Mouse (Mus musculus): ENCODE data around the gene Hoxd12. TPM values are rescaled to one million over a fixed set of nuclear protein-coding genes. Genes with fewer than 3 reads are reported as not detected.

The Hoxd12 gene
- polyA plus RNA-seq, 1 experiment from 2014 or later, result 1.1 TPM

DNA sequence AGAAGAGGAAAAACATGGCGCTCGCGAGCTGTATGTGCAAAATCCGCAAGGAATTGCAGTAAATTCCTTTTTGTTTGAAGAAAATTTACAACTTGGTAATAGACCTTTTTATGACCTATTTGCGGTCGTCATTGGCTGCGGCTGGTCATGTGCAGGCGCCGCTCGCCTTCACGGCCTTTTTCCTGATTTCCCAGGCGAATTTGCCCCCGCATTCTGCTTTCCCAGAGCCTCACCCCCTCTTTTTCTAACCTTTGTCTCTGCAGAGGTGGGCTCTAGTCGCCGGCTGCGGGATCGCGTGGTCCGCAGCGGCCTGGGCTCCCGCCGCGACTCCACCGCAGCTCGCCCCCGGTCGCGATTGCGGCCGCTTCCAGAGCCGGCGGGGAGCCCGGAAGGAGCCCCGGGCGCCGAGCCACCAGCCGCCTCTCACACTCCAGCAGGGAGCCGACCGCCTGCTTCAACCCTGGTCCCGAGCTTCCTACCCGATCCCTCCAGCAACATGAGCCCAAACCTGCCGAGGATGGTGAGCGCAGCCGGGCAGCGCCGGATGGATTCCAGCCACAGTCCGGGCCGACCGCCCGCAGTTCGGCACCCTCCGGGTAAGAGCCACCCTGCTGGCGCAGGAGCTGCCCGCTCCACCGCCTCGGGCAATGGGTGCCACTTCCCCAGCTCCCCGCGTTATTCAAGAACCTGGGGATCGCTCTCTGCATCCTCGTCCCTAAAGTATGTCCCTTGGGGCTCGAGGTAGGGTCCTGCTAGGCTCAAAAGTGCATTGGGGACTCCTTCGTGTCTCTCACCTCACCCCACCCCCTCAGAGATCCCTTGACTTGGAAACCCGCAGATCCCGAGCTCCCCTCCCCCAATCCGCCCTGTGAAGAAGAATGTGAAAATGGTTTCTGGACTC, 37.2 kb downstream of the Hoxd12 start, which contains the start of the genes Hoxd3 and Hoxd4:
TSS of gene Hoxd3 (plus strand) at position 207 of the 901 bp plus-strand sequence.
TSS of gene Hoxd4 (plus strand) at position 209 of the 901 bp plus-strand sequence.
- Histone ChIP-seq H3K36me3 (no peaks in the 10 kb centered on the region), H3K4me2 (replicated peaks) (peak within 1 kb of the TSS; percentile 73), H3K9me3 (no peaks in the 10 kb centered on the region), H3K27me3 (replicated peaks) (peaks cover 52% of the 10 kb centered on the region), H3K4me3 (replicated peaks) (peak within 1 kb of the TSS; percentile 48), H3K27ac (peak within 1 kb of the TSS; percentile 74), H3K4me1 (replicated peaks) (no peaks in the 10 kb centered on the region; the same call in 1 of the 2 replicates), H3K9ac (peak within 1 kb of the TSS; percentile 66)
- WGBS, result under 1% methylated on average over 65 of the region's 65 CpGs
- ATAC-seq, result peak; percentile 53

DNA sequence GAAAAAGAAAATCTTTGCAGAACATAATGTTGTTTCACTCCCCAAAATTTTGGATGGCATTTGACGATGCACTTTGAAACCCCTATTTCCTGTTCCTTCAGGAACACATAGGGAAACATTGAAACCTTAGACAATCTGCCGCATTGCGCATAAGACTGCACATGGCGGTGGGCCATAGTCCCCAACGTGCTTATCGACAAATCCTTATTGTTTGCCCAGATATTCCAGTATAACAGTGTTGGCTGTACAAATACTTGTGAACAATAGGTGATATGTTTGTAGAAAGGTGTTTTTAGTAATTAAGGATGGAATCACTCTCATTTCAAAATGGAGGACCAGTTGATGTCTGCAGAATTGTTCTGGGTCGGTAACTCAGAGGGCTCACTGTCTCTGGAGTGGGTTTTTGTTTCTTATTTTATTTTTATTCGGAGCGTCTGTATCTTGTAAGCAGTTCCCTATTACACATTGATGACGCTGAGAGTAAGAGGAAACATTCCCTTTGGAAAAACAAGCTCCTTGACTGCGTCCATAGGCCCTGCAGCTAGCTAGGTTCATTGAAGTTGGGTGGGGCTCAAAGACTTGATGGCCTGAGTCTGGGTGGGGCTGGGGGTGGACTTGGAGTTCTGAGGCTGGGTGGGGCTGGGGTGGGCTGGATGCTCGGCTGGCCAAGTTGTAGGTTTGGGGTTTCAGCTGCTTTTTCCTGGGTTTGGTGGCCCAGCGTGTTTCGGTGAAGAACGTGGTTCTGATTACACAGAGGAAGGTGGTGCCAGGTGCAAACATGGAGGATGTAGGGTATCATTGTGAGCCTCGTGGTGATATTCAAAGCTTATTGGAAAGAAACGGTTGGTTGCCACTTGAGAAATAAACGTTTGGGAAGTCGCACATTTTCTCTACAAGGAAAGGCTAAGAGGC, 38.7 kb downstream of the Hoxd12 start:
- peak overlapping the region; percentile 11; the same call in 1 of the 2 replicates for H3K4me3 ChIP-seq (replicated peaks)
- peaks cover 44% of the 10 kb centered on the region for H3K27me3 ChIP-seq (replicated peaks)
- no peak overlapping the region for H3K9ac ChIP-seq
- H3K9me3 ChIP-seq, result no peaks in the 10 kb centered on the region
- H3K4me2 ChIP-seq (replicated peaks), result peak overlapping the region; percentile 73
- no peaks in the 10 kb centered on the region for H3K36me3 ChIP-seq
- no peak overlapping the region for H3K27ac ChIP-seq
- WGBS, result 16% methylated on average over 19 of the region's 19 CpGs
- no peak for ATAC-seq
- no peaks in the 10 kb centered on the region; the same call in 1 of the 2 replicates for H3K4me1 ChIP-seq (replicated peaks)

GRCm38 (mm10) chr2:74714156-74714789, 39.5 kb downstream of the Hoxd12 start:
- Histone ChIP-seq H3K4me3 (replicated peaks) (no peak overlapping the region), H3K4me2 (replicated peaks) (peak overlapping the region; percentile 73), H3K27ac (0 out of 2 replicates have a peak overlapping the region, but pooled peaks have one; percentile 9), H3K4me1 (replicated peaks) (no peaks in the 10 kb centered on the region; the same call in 1 of the 2 replicates), H3K36me3 (no peaks in the 10 kb centered on the region), H3K9ac (no peak overlapping the region), H3K9me3 (no peaks in the 10 kb centered on the region), H3K27me3 (replicated peaks) (peaks cover 39% of the 10 kb centered on the region)
- WGBS, result 22% methylated on average over 18 of the region's 18 CpGs
- no peak for ATAC-seq

DNA sequence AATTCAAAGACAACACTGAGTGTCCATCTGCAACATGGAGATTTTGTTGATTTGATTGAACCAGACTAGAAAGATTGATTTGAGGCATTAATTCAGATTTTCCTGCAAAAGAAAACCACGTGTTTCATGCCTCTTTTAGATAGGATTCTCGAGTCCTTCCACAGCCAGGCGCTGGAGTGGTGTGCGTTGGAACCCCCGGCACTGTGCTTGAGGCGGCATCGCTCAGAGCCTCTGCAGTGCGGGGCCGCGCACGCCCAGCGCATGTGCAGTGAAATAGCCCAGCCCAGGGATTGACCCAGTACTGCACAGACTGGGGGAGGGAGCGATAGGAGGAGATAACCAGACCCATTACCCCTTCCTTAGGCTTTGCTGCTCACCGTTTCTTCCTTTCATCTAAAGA, 40.1 kb downstream of the Hoxd12 start:
- Histone ChIP-seq H3K27me3 (replicated peaks) (peaks cover 38% of the 10 kb centered on the region), H3K4me1 (replicated peaks) (no peaks in the 10 kb centered on the region; the same call in 1 of the 2 replicates), H3K36me3 (no peaks in the 10 kb centered on the region), H3K4me3 (replicated peaks) (peak overlapping the region; percentile 14; the same call in 1 of the 2 replicates), H3K9me3 (no peaks in the 10 kb centered on the region), H3K9ac (no peak overlapping the region), H3K4me2 (replicated peaks) (peak overlapping the region; percentile 73), H3K27ac (no peak overlapping the region; the same call in 1 of the 2 replicates)
- ATAC-seq, result peak; percentile 52
- 4% methylated on average over 14 of the region's 14 CpGs for WGBS

- Histone ChIP-seq H3K36me3 (no peaks in the 10 kb centered on the region), H3K4me1 (replicated peaks) (no peaks in the 10 kb centered on the region; the same call in 1 of the 2 replicates), H3K27me3 (replicated peaks) (peaks cover 33% of the 10 kb centered on the region), H3K9me3 (no peaks in the 10 kb centered on the region), H3K4me3 (replicated peaks) (peak overlapping the region; percentile 25), H3K4me2 (replicated peaks) (peak overlapping the region; percentile 73), H3K27ac (no peak overlapping the region), H3K9ac (no peak overlapping the region)
- peak; percentile 75 for ATAC-seq
- 4% methylated on average over 26 of the region's 26 CpGs for WGBS
These were observed 40.9 kb downstream of the Hoxd12 start for GRCm38 (mm10) chr2:74715504-74716241.

DNA sequence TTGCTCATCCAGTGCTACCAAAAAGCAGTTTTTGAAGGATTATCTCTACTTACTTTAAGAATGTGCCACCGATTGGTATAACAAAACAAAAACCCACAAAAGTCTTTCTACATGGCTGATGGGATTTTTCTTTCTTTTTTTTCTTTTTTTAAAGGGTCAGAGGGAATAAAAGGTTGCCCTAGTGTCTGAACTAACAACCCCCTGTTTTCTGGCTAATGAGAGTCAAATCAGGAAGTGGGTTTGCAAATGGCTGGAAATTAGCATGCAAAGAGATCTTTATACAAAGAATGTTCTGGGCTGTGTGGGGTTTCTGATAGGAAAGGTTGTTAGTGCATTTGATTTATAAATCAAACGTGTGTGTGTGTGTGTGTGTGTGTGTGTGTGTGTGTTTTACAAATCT, 45.6 kb downstream of the Hoxd12 start:
- no peak overlapping the region for H3K27ac ChIP-seq
- peaks cover 16% of the 10 kb centered on the region for H3K4me1 ChIP-seq (replicated peaks)
- H3K4me2 ChIP-seq (replicated peaks), result no peak overlapping the region
- H3K4me3 ChIP-seq (replicated peaks), result no peak overlapping the region
- no peak overlapping the region for H3K9ac ChIP-seq
- no peaks in the 10 kb centered on the region for H3K36me3 ChIP-seq
- no peak for ATAC-seq
- 39% methylated on average over 2 of the region's 2 CpGs for WGBS
- no peaks in the 10 kb centered on the region for H3K9me3 ChIP-seq
- H3K27me3 ChIP-seq (replicated peaks), result peaks cover 45% of the 10 kb centered on the region

DNA sequence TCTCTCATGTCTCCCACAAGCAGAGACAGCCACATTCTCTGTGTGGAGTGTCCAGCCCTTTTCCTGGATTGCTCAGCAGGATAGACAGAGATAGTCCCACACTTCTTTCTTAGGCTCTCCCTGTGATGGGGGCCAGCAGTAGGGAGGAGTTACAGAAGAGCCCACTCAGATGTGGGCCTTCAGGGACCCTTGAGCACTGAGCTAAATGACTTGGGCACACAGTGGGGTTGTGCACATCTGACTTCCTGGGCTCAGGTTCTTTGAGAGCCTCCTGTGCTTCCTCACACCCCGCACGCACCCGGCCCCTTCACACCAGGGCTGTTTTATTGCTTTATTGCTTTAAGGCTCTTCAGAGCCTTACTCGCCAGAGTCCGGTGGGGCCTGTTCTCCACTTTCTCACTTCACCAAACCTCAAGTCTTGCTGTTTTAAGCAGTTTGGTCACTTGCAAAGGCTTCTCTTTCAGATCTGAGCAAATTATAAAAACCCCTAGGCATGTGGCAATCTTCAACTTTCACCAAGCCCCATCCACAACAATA, 46.2 kb downstream of the Hoxd12 start:
- H3K9me3 ChIP-seq, result no peaks in the 10 kb centered on the region
- H3K27me3 ChIP-seq (replicated peaks), result peaks cover 50% of the 10 kb centered on the region
- peak overlapping the region; percentile 10; the same call in 1 of the 2 replicates for H3K4me2 ChIP-seq (replicated peaks)
- H3K27ac ChIP-seq, result no peak overlapping the region
- ATAC-seq, result peak; percentile 74
- peaks cover 16% of the 10 kb centered on the region for H3K4me1 ChIP-seq (replicated peaks)
- H3K4me3 ChIP-seq (replicated peaks), result no peak overlapping the region
- WGBS, result 27% methylated on average over 5 of the region's 5 CpGs
- H3K9ac ChIP-seq, result no peak overlapping the region
- H3K36me3 ChIP-seq, result no peaks in the 10 kb centered on the region

GRCm38 (mm10) chr2:74721882-74722281, 47.1 kb downstream of the Hoxd12 start:
- no peak overlapping the region for H3K9ac ChIP-seq
- peak; percentile 26; the same call in 1 of the 2 replicates for ATAC-seq
- 10% methylated on average over 6 of the region's 6 CpGs for WGBS
- no peaks in the 10 kb centered on the region for H3K9me3 ChIP-seq
- H3K36me3 ChIP-seq, result no peaks in the 10 kb centered on the region
- H3K4me1 ChIP-seq (replicated peaks), result peaks cover 16% of the 10 kb centered on the region
- H3K27me3 ChIP-seq (replicated peaks), result peaks cover 53% of the 10 kb centered on the region
- H3K4me3 ChIP-seq (replicated peaks), result no peak overlapping the region
- H3K27ac ChIP-seq, result no peak overlapping the region
- H3K4me2 ChIP-seq (replicated peaks), result peak overlapping the region; percentile 24; the same call in 1 of the 2 replicates

GRCm38 (mm10) chr2:74722949-74723348, 48.1 kb downstream of the Hoxd12 start:
- Histone ChIP-seq H3K4me3 (replicated peaks) (no peak overlapping the region), H3K9me3 (no peaks in the 10 kb centered on the region)
- 48% methylated on average over 8 of the region's 8 CpGs for WGBS

GRCm38 (mm10) chr2:74724244-74725015, 49.6 kb downstream of the Hoxd12 start:
- Histone ChIP-seq H3K9me3 (no peaks in the 10 kb centered on the region), H3K27me3 (replicated peaks) (peaks cover 69% of the 10 kb centered on the region), H3K27ac (no peak overlapping the region), H3K4me1 (replicated peaks) (peaks cover 22% of the 10 kb centered on the region), H3K9ac (no peak overlapping the region), H3K36me3 (no peaks in the 10 kb centered on the region), H3K4me3 (replicated peaks) (no peak overlapping the region), H3K4me2 (replicated peaks) (0 out of 2 replicates have a peak overlapping the region, but pooled peaks have one; percentile 23)
- peak; percentile 43 for ATAC-seq
- WGBS, result 53% methylated on average over 7 of the region's 7 CpGs

More at GRCm38 (mm10) chr2:74722949-74723348, 48.1 kb downstream of the Hoxd12 start:
- Histone ChIP-seq H3K27ac (no peak overlapping the region), H3K4me1 (replicated peaks) (peaks cover 22% of the 10 kb centered on the region), H3K9ac (no peak overlapping the region), H3K4me2 (replicated peaks) (peak overlapping the region; percentile 33), H3K36me3 (no peaks in the 10 kb centered on the region), H3K27me3 (replicated peaks) (peaks cover 64% of the 10 kb centered on the region)
- ATAC-seq, result no peak
